8 mouse cellular contexts compared by ENCODE assay signal in the genomic region with DNA sequence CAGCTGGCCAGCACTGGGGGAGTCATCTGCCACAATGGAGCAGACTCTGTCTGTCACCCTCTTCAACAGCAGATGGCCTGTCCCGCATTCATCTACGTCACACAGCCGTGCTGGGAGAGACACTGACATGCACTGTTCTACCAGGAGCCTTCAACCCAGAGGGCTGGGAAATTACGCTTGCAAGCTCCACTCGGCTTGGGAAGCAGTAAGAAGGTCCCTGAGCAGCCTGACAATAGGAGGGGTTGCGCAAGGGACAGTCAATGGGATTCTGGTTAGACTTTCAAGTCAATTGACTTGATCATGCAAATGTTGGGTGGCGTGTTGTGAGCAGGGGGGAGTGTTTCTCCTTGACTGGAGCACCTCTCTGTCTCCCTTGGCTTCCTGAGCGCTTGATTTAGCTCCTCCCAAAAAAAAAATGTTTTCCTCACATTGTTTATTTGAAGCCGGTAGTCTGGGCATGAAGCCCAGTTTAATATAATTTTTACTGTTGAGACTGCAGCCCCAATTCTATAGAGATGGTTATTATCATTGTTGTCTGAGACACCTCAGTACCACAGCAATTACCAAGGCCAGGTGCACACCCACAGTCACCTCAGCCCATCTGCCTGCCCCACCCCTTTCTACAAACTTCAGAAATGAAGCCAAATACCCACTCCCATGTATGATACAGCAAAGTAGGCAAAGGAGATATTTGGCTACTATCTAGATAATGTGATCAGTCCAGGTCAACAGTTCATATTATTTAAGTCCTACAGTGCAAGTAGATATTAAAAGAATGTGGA.
DNase-seq lines count a peak whose midpoint lies in the region; ATAC-seq lines count a peak whose summit lies in the region.

No protein-coding gene starts in this region.

- DNase-seq in limb, embryonic 10.5 days (ENCODE audit: low spot score), result no peak
- DNase-seq in forebrain, embryonic 10.5 days (ENCODE audit: extremely low spot score, low spot score), result no peak
- DNase-seq in heart, postnatal 10 days, result peak; percentile 38 to 47
- DNase-seq in kidney, postnatal 4 days, result peak; percentile 20 to 38
- DNase-seq in right cerebral cortex, adult 18-20 months, result peak; percentile 58
- DNase-seq in B cell, adult 2 months, result no peak

- 0 out of 2 replicates have a peak, but pooled peaks have one; percentile 15 for ATAC-seq in limb, embryonic 13.5 days (ENCODE audit: low FRiP score, low read depth)
- ATAC-seq in lung, embryonic 16.5 days (ENCODE audit: low read depth), result peak; percentile 15; the same call in 1 of the 2 replicates

- H3K4me3 ChIP-seq in limb, embryonic 13.5 days, result no peak overlapping the region
- no peak overlapping the region for H3K4me3 ChIP-seq in limb, embryonic 10.5 days
- H3K4me3 ChIP-seq in forebrain, embryonic 10.5 days, result no peak overlapping the region
- H3K4me3 ChIP-seq in lung, embryonic 16.5 days (ENCODE audit: low read length), result no peak overlapping the region

- intact Hi-C loops in heart, postnatal 10 days (cut with DNase I), result loop anchor here (1.0 to 5.0 kb wide), 4 partner anchors 100 to 196 kb away; a partner anchor contains a TSS

- no peak overlapping the region for H3K9ac ChIP-seq in limb, embryonic 13.5 days
- no peak overlapping the region for H3K9ac ChIP-seq in lung, embryonic 16.5 days (ENCODE audit: low read length)

- no peaks in the 10 kb centered on the region for H3K27me3 ChIP-seq in limb, embryonic 13.5 days
- no peaks in the 10 kb centered on the region for H3K27me3 ChIP-seq in limb, embryonic 10.5 days (ENCODE audit: low read depth, poor library complexity, severe bottlenecking)
- H3K27me3 ChIP-seq in forebrain, embryonic 10.5 days (ENCODE audit: poor library complexity, severe bottlenecking), result no peaks in the 10 kb centered on the region
- H3K27me3 ChIP-seq in lung, embryonic 16.5 days (ENCODE audit: control insufficient read depth, insufficient read depth, low read depth, low read length), result no peaks in the 10 kb centered on the region

- no peak overlapping the region for H3K4me2 ChIP-seq in limb, embryonic 13.5 days (replicated peaks)
- H3K4me2 ChIP-seq in lung, embryonic 16.5 days (ENCODE audit: low read depth, low read length), result peak overlapping the region; percentile 29

- peak overlapping the region; percentile 10; the same call in 1 of the 2 replicates for H3K27ac ChIP-seq in limb, embryonic 13.5 days
- no peak overlapping the region for H3K27ac ChIP-seq in limb, embryonic 10.5 days
- H3K27ac ChIP-seq in forebrain, embryonic 10.5 days, result peak overlapping the region; percentile 56; the same call in 1 of the 2 replicates
- H3K27ac ChIP-seq in lung, embryonic 16.5 days (ENCODE audit: low read length), result peak overlapping the region; percentile 89

- WGBS in limb, embryonic 13.5 days, result 58% methylated on average over 9 of the region's 9 CpGs
- 69% methylated on average over 9 of the region's 9 CpGs for WGBS in limb, embryonic 10.5 days
- 69% methylated on average over 9 of the region's 9 CpGs for WGBS in forebrain, embryonic 10.5 days
- 27% methylated on average over 9 of the region's 9 CpGs for WGBS in lung, embryonic 16.5 days

- H3K36me3 ChIP-seq in limb, embryonic 13.5 days, result no peaks in the 10 kb centered on the region
- no peaks in the 10 kb centered on the region for H3K36me3 ChIP-seq in limb, embryonic 10.5 days
- H3K36me3 ChIP-seq in forebrain, embryonic 10.5 days (replicated peaks), result no peaks in the 10 kb centered on the region
- no peaks in the 10 kb centered on the region for H3K36me3 ChIP-seq in lung, embryonic 16.5 days (ENCODE audit: control insufficient read depth, insufficient read depth, low read length)

- H3K9me3 ChIP-seq in limb, embryonic 13.5 days, result no peaks in the 10 kb centered on the region
- no peaks in the 10 kb centered on the region for H3K9me3 ChIP-seq in limb, embryonic 10.5 days (replicated peaks)
- no peaks in the 10 kb centered on the region for H3K9me3 ChIP-seq in forebrain, embryonic 10.5 days
- no peaks in the 10 kb centered on the region for H3K9me3 ChIP-seq in lung, embryonic 16.5 days (ENCODE audit: control insufficient read depth, low read length)

- H3K4me1 ChIP-seq in limb, embryonic 13.5 days, result peaks cover 32% of the 10 kb centered on the region
- H3K4me1 ChIP-seq in limb, embryonic 10.5 days, result peaks cover 21% of the 10 kb centered on the region
- H3K4me1 ChIP-seq in forebrain, embryonic 10.5 days, result peaks cover 21% of the 10 kb centered on the region
- H3K4me1 ChIP-seq in lung, embryonic 16.5 days (replicated peaks; ENCODE audit: control insufficient read depth, insufficient read depth, low read length), result peaks cover 47% of the 10 kb centered on the region

Comparison
In these comparisons a context has a peak if more than half of its experiments do, and no peak if none do; other contexts are left out.
1. DNase-seq: peak in heart, postnatal 10 days (2 of 2), kidney, postnatal 4 days (2 of 2) and right cerebral cortex, adult 18-20 months (single experiment); none in limb, embryonic 10.5 days (single experiment), forebrain, embryonic 10.5 days (single experiment) and B cell, adult 2 months (0 of 2).